Mouse (Mus musculus): Measurements from ENCODE around the gene Mnt.

GRCm38 (mm10) chr11:74827791-74828403 is 2.8 kb upstream of the Mnt start:
- TF ChIP-seq EP300 (IDR thresholded peaks at IDR 0.05; ENCODE audit: insufficient read depth, low read depth, low read length) (no peak), CTCF (IDR thresholded peaks at IDR 0.05; ENCODE audit: low read depth, low read length) (no peak)
